Mouse (Mus musculus) embryonic fibroblast, embryonic 13.5 days (primary cell): ENCODE data around the gene Atoh7. TPM values are rescaled to one million over a fixed set of nuclear protein-coding genes. Genes with fewer than 3 reads are reported as not detected.

Experiments
- H3K27ac ChIP-seq: 2 replicates; pipeline ENCODE4 v1.5.1; 2012; ENCODE audit warnings: low read length, control low read depth, inconsistent platforms; ENCODE audit not compliant: insufficient read depth
- H3K4me1 ChIP-seq: 2 replicates; pipeline ENCODE4 v1.6.1; 2011; ENCODE audit warnings: low read length; ENCODE audit not compliant: control insufficient read depth, insufficient read depth
- H3K4me3 ChIP-seq: 2 replicates; pipeline ENCODE4 v1.5.1; 2011; ENCODE audit warnings: mild to moderate bottlenecking, control low read depth, low read length; ENCODE audit not compliant: insufficient read depth
- CTCF ChIP-seq: IDR thresholded peaks from 2 replicates; pipeline ENCODE4 v1.5.1; 2011; ENCODE audit warnings: mild to moderate bottlenecking, control low read depth, low read length, moderate library complexity, borderline replicate concordance; ENCODE audit not compliant: insufficient read depth
- POLR2A ChIP-seq: IDR thresholded peaks from 2 replicates; pipeline ENCODE4 v1.6.1; 2011; ENCODE audit warnings: low read depth, mild to moderate bottlenecking, control low read depth, low read length, moderate library complexity
- polyA plus RNA-seq: library from polyadenylated mRNA; stranded (reverse); fragments of >200 nt; gene quantifications from 2 replicates; pipeline ENCODE4 v1.2.4, GENCODE M21; 2011; ENCODE audit warnings: low read depth; ENCODE audit not compliant: missing spikeins, insufficient read length

Gene Atoh7
- polyA plus RNA-seq, 1 experiment, result not detected

DNA sequence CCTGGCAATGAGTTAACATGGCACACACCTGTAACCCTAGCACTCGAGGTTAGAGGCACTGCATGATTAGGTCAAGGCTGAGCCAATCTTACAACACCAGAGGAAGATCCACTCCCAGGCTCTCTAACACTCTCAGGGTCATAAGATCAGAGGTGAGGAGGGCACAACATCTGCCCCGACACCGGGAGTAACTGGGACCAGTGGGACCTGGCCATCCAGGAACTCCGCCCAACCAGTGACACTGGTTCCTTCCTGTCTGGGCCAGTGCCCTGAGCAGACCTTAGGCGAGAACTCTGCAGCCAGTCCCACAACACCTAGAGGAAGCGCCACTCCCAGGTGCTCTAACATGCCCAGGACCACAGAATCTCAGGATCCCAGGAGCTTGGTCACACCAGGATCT is 37.0 kb downstream of the Atoh7 start:
- Histone ChIP-seq H3K4me1 (no peaks in the 10 kb centered on the region), H3K27ac (no peak overlapping the region)

DNA sequence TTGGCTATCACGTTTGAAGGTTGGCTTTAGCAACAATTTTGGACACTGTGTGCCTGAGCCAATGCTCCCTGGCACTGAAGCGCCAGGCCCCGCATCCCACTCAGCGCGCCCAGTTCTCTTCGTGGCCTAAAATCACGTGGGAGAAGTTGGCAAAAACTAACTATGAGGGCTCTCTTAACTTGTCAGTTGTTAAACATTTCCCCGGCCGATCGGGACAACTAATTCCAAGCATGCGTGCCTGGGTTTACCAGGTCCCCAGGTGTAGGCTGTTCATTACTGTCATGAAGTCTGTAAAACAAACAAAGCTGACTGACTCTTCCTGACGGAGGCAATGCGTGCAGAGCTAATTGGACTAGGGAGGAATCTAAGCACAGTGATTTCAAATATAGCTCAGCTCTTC is 43.2 kb downstream of the Atoh7 start:
- Histone ChIP-seq H3K4me3 (no peak overlapping the region), H3K4me1 (no peaks in the 10 kb centered on the region), H3K27ac (no peak overlapping the region)
- no peak for TF ChIP-seq POLR2A

More for the DNA sequence above, 37.0 kb downstream of the Atoh7 start:
- TF ChIP-seq CTCF (no peak), POLR2A (no peak)
- no peak overlapping the region for H3K4me3 ChIP-seq

Other genes with a start within 250 kb of the Atoh7 start
- 2.4 and 8.8 TPM in 2 replicates for gene Tet1, start 190.7 kb upstream of the Atoh7 start, polyA plus RNA-seq
- 16.6 and 18.6 TPM in 2 replicates for gene Slc25a16, start 179.0 kb upstream of the Atoh7 start, polyA plus RNA-seq
- 4.7 and 5.1 TPM in 2 replicates for gene Dna2, start 152.6 kb upstream of the Atoh7 start, polyA plus RNA-seq
- 22.0 and 22.4 TPM in 2 replicates for gene Rufy2, start 119.4 kb upstream of the Atoh7 start, polyA plus RNA-seq
- gene Hnrnph3, start 75.4 kb upstream of the Atoh7 start, polyA plus RNA-seq, result 47.6 and 68.4 TPM in 2 replicates
- gene Pbld2, start 75.3 kb upstream of the Atoh7 start, polyA plus RNA-seq, result 2.3 TPM in 1 of 2 replicates, not detected in the other
- gene Pbld1, start 39.5 kb upstream of the Atoh7 start, polyA plus RNA-seq, result 0.42 TPM in 1 of 2 replicates, not detected in the other
- not detected in 2 replicates for gene Mypn, start 104.3 kb downstream of the Atoh7 start, polyA plus RNA-seq
- 49.7 and 57.2 TPM in 2 replicates for gene Herc4, start 144.2 kb downstream of the Atoh7 start, polyA plus RNA-seq